Mouse (Mus musculus) CH12.LX (cell line): ENCODE measurements at regions not wholly inside any gene's neighbourhood (a gene's known extent, or its start where the extent isn't known, plus 50 kb on each side); places are given as distances from the start of the nearest gene placed in this dataset.

Source experiments
- DNase-seq: peaks from one replicate; pipeline ENCODE4 v3.0.0-alpha.2; 2013; ENCODE audit errors: extremely low read depth
- H3K27ac ChIP-seq: 2 replicates; pipeline ENCODE4 v1.5.1; 2012; ENCODE audit warnings: low read depth, mild to moderate bottlenecking, control low read depth, moderate library complexity; ENCODE audit not compliant: insufficient read depth
- H3K27me3 ChIP-seq: replicated peaks from 2 replicates; pipeline ENCODE3; 2012; ENCODE audit warnings: inconsistent platforms
- H3K36me3 ChIP-seq, 2 experiments: replicated peaks in 1 of 2; 2 replicates each; pipeline versions ENCODE3 to v1.6.1; 2012; ENCODE audit warnings: inconsistent platforms in 1 of 2, low read length in 1 of 2, mild to moderate bottlenecking in 1 of 2, mixed read lengths in 1 of 2, moderate library complexity in 1 of 2; ENCODE audit not compliant: control insufficient read depth in 1 of 2, insufficient read depth in 1 of 2
- H3K4me1 ChIP-seq, 2 experiments: 2 replicates each; pipeline ENCODE4 v1.6.1; 2012; ENCODE audit warnings: inconsistent platforms in 1 of 2, moderate library complexity in 1 of 2; ENCODE audit not compliant: insufficient read depth in 2 of 2, control insufficient read depth in 1 of 2
- H3K4me2 ChIP-seq: 2 replicates; pipeline ENCODE4 v1.6.1; 2012; ENCODE audit warnings: low read depth, mild to moderate bottlenecking, control low read depth; ENCODE audit not compliant: poor library complexity, insufficient read depth, severe bottlenecking
- H3K4me3 ChIP-seq, 3 experiments: fragments of 150-350 bp in 1 of 3; sonication (generic) in 1 of 3; replicated peaks in 1 of 3; 2 replicates each; pipeline versions ENCODE3 to v1.5.1; 2011 to 2012; ENCODE audit warnings: low read depth in 2 of 3, low read length in 2 of 3, mild to moderate bottlenecking in 2 of 3, moderate library complexity in 2 of 3, control low read depth in 1 of 3, improper control_type of control experiment in 1 of 3, inconsistent platforms in 1 of 3, mixed read lengths in 1 of 3; ENCODE audit not compliant: poor library complexity in 1 of 3
- H3K79me2 ChIP-seq: replicated peaks from 2 replicates; pipeline ENCODE4 v1.6.1; 2012; ENCODE audit warnings: mild to moderate bottlenecking, moderate library complexity; ENCODE audit not compliant: control insufficient read depth, poor library complexity, insufficient read depth, severe bottlenecking; ENCODE audit errors: extremely low read depth
- H3K9ac ChIP-seq: 2 replicates; pipeline ENCODE4 v1.6.1; 2012; ENCODE audit warnings: low read depth, mild to moderate bottlenecking, control low read depth, moderate library complexity; ENCODE audit not compliant: insufficient read depth
- H3K9me3 ChIP-seq: replicated peaks from 2 replicates; pipeline ENCODE3; 2012; ENCODE audit warnings: low read length, inconsistent platforms, mixed read lengths
- CHD1 ChIP-seq: IDR thresholded peaks from 2 replicates; pipeline ENCODE4 v1.6.1; 2012; ENCODE audit warnings: low read depth, low read length, improper control_type of control experiment, inconsistent platforms
- E2F4 ChIP-seq: IDR thresholded peaks from 2 replicates; pipeline ENCODE4 v1.6.1; 2011; ENCODE audit warnings: low read depth, low read length, improper control_type of control experiment; ENCODE audit not compliant: insufficient replicate concordance
- ETS1 ChIP-seq: conservative IDR thresholded peaks from 2 replicates; pipeline ENCODE4 v1.6.1; 2012; ENCODE audit warnings: low read depth, mild to moderate bottlenecking, inconsistent platforms, low read length, improper control_type of control experiment, moderate library complexity
- IRF4 ChIP-seq: IDR thresholded peaks from 2 replicates; pipeline ENCODE4 v1.6.1; 2014; ENCODE audit warnings: low read depth, mild to moderate bottlenecking, inconsistent platforms, low read length, improper control_type of control experiment
- JUN ChIP-seq: IDR thresholded peaks from 2 replicates; pipeline ENCODE4 v1.6.1; 2011; ENCODE audit warnings: low read depth, mild to moderate bottlenecking, low read length, improper control_type of control experiment, moderate library complexity; ENCODE audit not compliant: insufficient read depth
- JUND ChIP-seq: conservative IDR thresholded peaks from 2 replicates; pipeline ENCODE4 v1.6.1; 2011; ENCODE audit warnings: low read depth, low read length, improper control_type of control experiment
- KAT2A ChIP-seq: IDR thresholded peaks from 2 replicates; pipeline ENCODE4 v1.6.1; 2012; ENCODE audit warnings: low read length, improper control_type of control experiment, inconsistent platforms; ENCODE audit not compliant: insufficient replicate concordance
- MAZ ChIP-seq: IDR thresholded peaks from 2 replicates; pipeline ENCODE4 v1.6.1; 2012; ENCODE audit warnings: low read depth, mild to moderate bottlenecking, inconsistent platforms, low read length, improper control_type of control experiment, moderate library complexity
- NELFE ChIP-seq: IDR thresholded peaks from 2 replicates; pipeline ENCODE4 v1.6.1; 2011; ENCODE audit warnings: low read depth, low read length, improper control_type of control experiment
- NRF1 ChIP-seq: IDR thresholded peaks from 2 replicates; pipeline ENCODE4 v1.6.1; 2014; ENCODE audit warnings: low read depth, mild to moderate bottlenecking, inconsistent platforms, low read length, improper control_type of control experiment, moderate library complexity
- POLR2AphosphoS2 ChIP-seq: IDR thresholded peaks from 2 replicates; pipeline ENCODE4 v1.6.1; 2011; ENCODE audit warnings: low read depth, low read length, improper control_type of control experiment
- SIN3A ChIP-seq: IDR thresholded peaks from 2 replicates; pipeline ENCODE4 v1.6.1; 2012; ENCODE audit warnings: low read length, improper control_type of control experiment, inconsistent platforms
- SMC3 ChIP-seq: IDR thresholded peaks from 2 replicates; pipeline ENCODE4 v1.6.1; 2011; ENCODE audit warnings: low read depth, low read length, improper control_type of control experiment
- TBP ChIP-seq: conservative IDR thresholded peaks from 2 replicates; pipeline ENCODE4 v1.6.1; 2011; ENCODE audit warnings: low read depth, low read length, improper control_type of control experiment
- UBTF ChIP-seq: IDR thresholded peaks from 2 replicates; pipeline ENCODE4 v1.6.1; 2012; ENCODE audit warnings: low read depth, mild to moderate bottlenecking, inconsistent platforms, low read length, improper control_type of control experiment, moderate library complexity
- dilution Hi-C: fragments of 300-500 bp; cut with MboI; formaldehyde crosslinking; loops from 2 replicates; pipeline ENCODE4 v1.14.3; 2020; ENCODE audit warnings: low sequenced_read_pairs; ENCODE audit not compliant: extremely low pct_unique_long_range_greater_than_20kb, extremely low pct_ligation_motif_present
- in situ Hi-C: fragments of 300-500 bp; cut with MboI; formaldehyde crosslinking; loops from 3 replicates; pipeline ENCODE4 v1.14.3; 2019; ENCODE audit warnings: low sequenced_read_pairs, low pct_ligation_motif_present, low pct_unique_long_range_greater_than_20kb, mixed read lengths

DNA sequence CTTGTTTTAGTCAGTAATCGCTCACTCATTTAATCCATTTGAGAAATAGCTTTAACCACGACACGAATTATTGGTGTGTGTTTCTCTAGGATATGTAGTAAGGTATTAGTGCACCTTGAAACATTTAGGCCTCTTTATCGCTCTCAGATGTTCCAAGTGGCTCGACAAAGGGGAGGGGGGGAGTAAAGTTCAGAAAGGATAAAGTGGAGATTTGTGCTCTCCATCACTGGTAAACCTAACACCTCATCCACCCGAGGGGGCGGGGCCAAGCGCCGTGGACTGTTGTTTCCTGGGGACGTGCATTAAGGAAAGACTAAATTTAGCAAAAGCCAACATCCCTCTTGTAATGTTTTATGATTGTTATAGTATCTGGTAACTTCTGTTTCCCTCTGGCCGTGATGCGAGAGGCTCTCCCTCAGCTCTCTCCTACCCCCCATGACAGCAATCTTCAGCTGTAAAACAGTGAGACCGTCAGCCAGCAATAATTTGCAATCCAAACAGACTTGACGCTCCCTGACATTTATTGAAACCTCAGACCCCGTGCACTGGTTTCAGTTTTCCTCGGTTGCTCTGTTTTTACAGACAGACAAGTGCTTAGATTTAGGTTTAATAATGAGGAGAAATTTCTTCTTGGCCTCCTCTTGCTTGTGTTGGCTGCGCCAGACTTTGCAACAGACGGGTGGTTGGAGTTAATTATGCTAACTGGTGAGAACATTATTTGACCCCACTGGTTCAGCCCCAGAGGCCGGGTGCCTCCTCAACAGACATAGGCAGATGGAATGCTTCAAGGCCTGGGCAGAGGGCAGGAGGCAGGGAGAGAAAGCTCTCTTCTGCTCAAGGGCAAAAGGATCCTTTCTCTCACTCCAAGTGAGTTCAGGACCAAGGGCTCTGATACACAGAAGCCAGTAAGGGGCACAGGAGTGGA is 542.8 kb upstream of the Sox9 start:
- no peak for DNase-seq
- in situ Hi-C loops, result no loop called here
- no peaks in the 10 kb centered on the region for H3K27me3 ChIP-seq
- no peak overlapping the region for H3K27ac ChIP-seq
- no peak for TF ChIP-seq IRF4
- no peak for TF ChIP-seq E2F4
- no peak for TF ChIP-seq UBTF
- TF ChIP-seq TBP, result no peak
- TF ChIP-seq NRF1, result no peak
- TF ChIP-seq, all 38 proteins: peak for 0
- H3K36me3 ChIP-seq, result no peaks in the 10 kb centered on the region
- no peaks in the 10 kb centered on the region for H3K4me1 ChIP-seq
- no peaks in the 10 kb centered on the region for H3K79me2 ChIP-seq
- peaks cover 70% of the 10 kb centered on the region for H3K9me3 ChIP-seq
- H3K4me3 ChIP-seq, result no peak overlapping the region
- no peak overlapping the region for H3K4me2 ChIP-seq
- H3K9ac ChIP-seq, result no peak overlapping the region
- dilution Hi-C loops, result no loop called here

DNA sequence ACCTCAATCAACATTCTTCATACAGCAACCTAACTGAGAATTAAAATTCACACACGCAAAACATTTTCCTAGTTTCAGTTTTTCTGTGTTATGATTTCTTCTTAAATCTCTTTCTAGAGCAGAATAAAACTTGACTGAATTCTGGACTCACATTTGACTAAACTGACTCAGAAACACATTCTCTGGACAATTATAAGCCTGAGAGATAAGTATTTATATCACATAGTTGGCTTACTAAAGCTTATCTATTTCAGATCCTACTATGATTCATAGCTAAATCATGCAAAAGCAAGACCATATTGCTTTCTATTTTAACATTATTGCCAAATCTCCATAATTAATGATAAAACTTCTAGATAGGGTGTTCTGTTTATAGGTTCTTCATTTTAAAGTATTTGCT is 529.5 kb upstream of the Sox9 start:
- no peaks in the 10 kb centered on the region for H3K36me3 ChIP-seq
- no peaks in the 10 kb centered on the region for H3K27me3 ChIP-seq
- TF ChIP-seq MAZ (no peak), ETS1 (no peak), CHD1 (no peak), NELFE (no peak), JUN (no peak), SIN3A (no peak)
- dilution Hi-C loops, result no loop called here
- in situ Hi-C loops, result no loop called here
- H3K4me2 ChIP-seq, result no peak overlapping the region
- no peaks in the 10 kb centered on the region for H3K79me2 ChIP-seq
- DNase-seq, result no peak
- H3K9ac ChIP-seq, result no peak overlapping the region
- peaks cover 55% of the 10 kb centered on the region for H3K9me3 ChIP-seq
- H3K4me1 ChIP-seq, result no peaks in the 10 kb centered on the region
- H3K27ac ChIP-seq, result no peak overlapping the region
- no peak overlapping the region for H3K4me3 ChIP-seq

- H3K4me3 ChIP-seq, result no peak overlapping the region
- H3K27me3 ChIP-seq, result no peaks in the 10 kb centered on the region
- dilution Hi-C loops, result no loop called here
- no peak overlapping the region for H3K27ac ChIP-seq
- H3K9me3 ChIP-seq, result peaks cover 52% of the 10 kb centered on the region
- in situ Hi-C loops, result no loop called here
- no peaks in the 10 kb centered on the region for H3K79me2 ChIP-seq
- no peak for TF ChIP-seq KAT2A
- TF ChIP-seq JUND, result no peak
- TF ChIP-seq POLR2AphosphoS2, result no peak
- no peak for TF ChIP-seq E2F4
- no peak for TF ChIP-seq JUN
- no peak for TF ChIP-seq SMC3
- TF ChIP-seq, all 38 proteins: peak for 0
- H3K4me1 ChIP-seq, result no peaks in the 10 kb centered on the region
- DNase-seq, result no peak
- H3K36me3 ChIP-seq, result no peaks in the 10 kb centered on the region
- H3K4me2 ChIP-seq, result no peak overlapping the region
- H3K9ac ChIP-seq, result no peak overlapping the region
Observed at GRCm38 (mm10) chr11:112253061-112253460, 529.0 kb upstream of the Sox9 start.
